Comparison of ENCODE assay signal across 8 mouse cellular contexts in genomic region chr1:171247916-171248315, GRCm38 (mm10). TPM values are rescaled to one million over a fixed set of nuclear protein-coding genes. Genes with fewer than 3 reads are reported as not detected.
DNase-seq lines count a peak whose midpoint lies in the region; ATAC-seq and TF ChIP-seq lines count a peak whose summit lies in the region.

No protein-coding gene starts in this region.

- no peak for TF ChIP-seq POLR2A in small intestine, adult 2 months (IDR thresholded peaks at IDR 0.05; ENCODE audit: low read depth, low read length)

- 28% methylated on average over 4 of the region's 4 CpGs for WGBS in lung, embryonic 16.5 days
- 29% methylated on average over 4 of the region's 4 CpGs for WGBS in forebrain, embryonic 16.5 days
- WGBS in limb, embryonic 11.5 days: 37% methylated on average over 4 of the region's 4 CpGs
- 13% methylated on average over 4 of the region's 4 CpGs for WGBS in small intestine, adult 2 months

- TF ChIP-seq CTCF in small intestine, adult 2 months (IDR thresholded peaks at IDR 0.05; ENCODE audit: extremely low read depth, insufficient read length, insufficient replicate concordance, low read depth, low read length): no peak

- no peaks in the 10 kb centered on the region for H3K27me3 ChIP-seq in lung, embryonic 16.5 days (ENCODE audit: control insufficient read depth, insufficient read depth, low read depth, low read length)
- H3K27me3 ChIP-seq in forebrain, embryonic 16.5 days (replicated peaks; ENCODE audit: control insufficient read depth, insufficient read depth, low read length): no peaks in the 10 kb centered on the region
- H3K27me3 ChIP-seq in limb, embryonic 11.5 days (ENCODE audit: control insufficient read depth, insufficient read depth, low read length): no peaks in the 10 kb centered on the region
- H3K27me3 ChIP-seq in small intestine, adult 2 months (ENCODE audit: control insufficient read depth, insufficient read depth, low read length): no peaks in the 10 kb centered on the region

- H3K4me1 ChIP-seq in lung, embryonic 16.5 days (replicated peaks; ENCODE audit: control insufficient read depth, insufficient read depth, low read length): peaks cover 48% of the 10 kb centered on the region
- peaks cover 51% of the 10 kb centered on the region for H3K4me1 ChIP-seq in forebrain, embryonic 16.5 days (replicated peaks; ENCODE audit: control insufficient read depth, insufficient read depth, low read length)
- peaks cover 35% of the 10 kb centered on the region for H3K4me1 ChIP-seq in limb, embryonic 11.5 days (ENCODE audit: control insufficient read depth, insufficient read depth, low read length)
- peaks cover 17% of the 10 kb centered on the region for H3K4me1 ChIP-seq in small intestine, adult 2 months (ENCODE audit: control insufficient read depth, insufficient read depth, insufficient read length, low read length)

- peaks cover 18% of the 10 kb centered on the region for H3K36me3 ChIP-seq in lung, embryonic 16.5 days (ENCODE audit: control insufficient read depth, insufficient read depth, low read length)
- no peaks in the 10 kb centered on the region for H3K36me3 ChIP-seq in forebrain, embryonic 16.5 days (ENCODE audit: control insufficient read depth, insufficient read depth)
- H3K36me3 ChIP-seq in limb, embryonic 11.5 days (ENCODE audit: control insufficient read depth, insufficient read depth, low read length): peaks cover 4% of the 10 kb centered on the region; the same call in 1 of the 2 replicates
- H3K36me3 ChIP-seq in small intestine, adult 2 months (ENCODE audit: control insufficient read depth, insufficient read depth, low read length): peaks cover 15% of the 10 kb centered on the region

- peak overlapping the region; percentile 96 for H3K27ac ChIP-seq in lung, embryonic 16.5 days (ENCODE audit: low read length)
- peak overlapping the region; percentile 72 for H3K27ac ChIP-seq in forebrain, embryonic 16.5 days (ENCODE audit: low read length)
- peak overlapping the region; percentile 74 for H3K27ac ChIP-seq in limb, embryonic 11.5 days (replicated peaks; ENCODE audit: low read depth, low read length)
- H3K27ac ChIP-seq in small intestine, adult 2 months (ENCODE audit: insufficient read depth, low read depth, low read length): peak overlapping the region; percentile 72; the same call in 1 of the 2 replicates

- peak overlapping the region; percentile 93 for H3K4me3 ChIP-seq in lung, embryonic 16.5 days (ENCODE audit: low read length)
- H3K4me3 ChIP-seq in forebrain, embryonic 16.5 days (replicated peaks; ENCODE audit: low read length): no peak overlapping the region
- H3K4me3 ChIP-seq in limb, embryonic 11.5 days (ENCODE audit: low read depth, low read length): peak overlapping the region; percentile 75; the same call in 1 of the 2 replicates
- no peak overlapping the region for H3K4me3 ChIP-seq in small intestine, adult 2 months (ENCODE audit: low read depth, low read length)

- no peaks in the 10 kb centered on the region for H3K9me3 ChIP-seq in lung, embryonic 16.5 days (ENCODE audit: control insufficient read depth, low read length)
- H3K9me3 ChIP-seq in forebrain, embryonic 16.5 days (ENCODE audit: control insufficient read depth, low read length): no peaks in the 10 kb centered on the region
- no peaks in the 10 kb centered on the region for H3K9me3 ChIP-seq in limb, embryonic 11.5 days (ENCODE audit: control insufficient read depth, low read length)

- no peak for ATAC-seq in lung, embryonic 16.5 days (ENCODE audit: low read depth)
- no peak for ATAC-seq in forebrain, embryonic 16.5 days
- ATAC-seq in limb, embryonic 11.5 days (ENCODE audit: insufficient number of reproducible peaks, low FRiP score, low TSS enrichment, low read depth): no peak
- no peak for ATAC-seq in megakaryocyte-erythroid progenitor cell, adult 5-6 weeks (replicated peaks; ENCODE audit: low FRiP score, low TSS enrichment, poor library complexity, severe bottlenecking)

- peak overlapping the region; percentile 64; the same call in 1 of the 2 replicates for H3K9ac ChIP-seq in lung, embryonic 16.5 days (ENCODE audit: low read length)
- 0 out of 2 replicates have a peak overlapping the region, but pooled peaks have one; percentile 1 for H3K9ac ChIP-seq in forebrain, embryonic 16.5 days (replicated peaks; ENCODE audit: low read depth, low read length)
- peak overlapping the region; percentile 30; the same call in 1 of the 2 replicates for H3K9ac ChIP-seq in limb, embryonic 11.5 days (ENCODE audit: low read length)

- no peak for DNase-seq in lung, postnatal 36 days
- DNase-seq in limb, embryonic 11.5 days (ENCODE audit: low spot score): no peak
- DNase-seq in adrenal gland, postnatal 10 days: no peak
- no peak for DNase-seq in spleen, adult 12 weeks (ENCODE audit: low spot score)

- peak overlapping the region; percentile 64 for H3K4me2 ChIP-seq in lung, embryonic 16.5 days (ENCODE audit: low read depth, low read length)
- H3K4me2 ChIP-seq in forebrain, embryonic 16.5 days (ENCODE audit: low read length): peak overlapping the region; percentile 56; the same call in 1 of the 2 replicates
- peak overlapping the region; percentile 56 for H3K4me2 ChIP-seq in limb, embryonic 11.5 days (ENCODE audit: low read depth, severe bottlenecking)

RNA-seq across cellular contexts. Expression of gene Adamts4, which starts 2.3 kb away (rescaled TPM):
- polyA plus RNA-seq in lung, embryonic 16.5 days (2015; fragmentation: Nextera tagmentation; extraction: Ambion mirVana): 8.4 and 9.2 TPM in 2 replicates
- 7.2 and 7.6 TPM in 2 replicates for polyA plus RNA-seq in forebrain, embryonic 16.5 days (2015; fragmentation: Nextera tagmentation; extraction: Ambion mirVana)
- 5.5 and 5.6 TPM in 2 replicates for polyA plus RNA-seq in limb, embryonic 11.5 days (2014; fragmentation: Nextera tagmentation; extraction: Ambion mirVana)
- polyA plus RNA-seq in small intestine, adult 2 months (2012; rRNA removed): 1.5 and 2.6 TPM in 2 replicates
- 1 to 10 TPM; 4.0 to 5.1 TPM for total RNA-seq in adrenal gland, postnatal 10 days (2021)
- total RNA-seq in megakaryocyte-erythroid progenitor cell, adult 5-6 weeks (2014; fragmentation: Nextera tagmentation): 0.11 TPM in 1 of 2 replicates, not detected in the other
- not detected in 2 replicates for total RNA-seq in megakaryocyte-erythroid progenitor cell, adult 5-6 weeks (2017)

RNA-seq across cellular contexts. Expression of gene Ndufs2, which starts 3.3 kb away (rescaled TPM):
- polyA plus RNA-seq in lung, embryonic 16.5 days (2015; fragmentation: Nextera tagmentation; extraction: Ambion mirVana): 227 and 230 TPM in 2 replicates
- 212 and 232 TPM in 2 replicates for polyA plus RNA-seq in forebrain, embryonic 16.5 days (2015; fragmentation: Nextera tagmentation; extraction: Ambion mirVana)
- 260 and 264 TPM in 2 replicates for polyA plus RNA-seq in limb, embryonic 11.5 days (2014; fragmentation: Nextera tagmentation; extraction: Ambion mirVana)
- 79.8 and 116 TPM in 2 replicates for polyA plus RNA-seq in small intestine, adult 2 months (2012; rRNA removed)
- 1,000 to 10,000 TPM in 1 of 2 experiments, 100 to 1,000 TPM in 1; 996 to 1,019 TPM for total RNA-seq in adrenal gland, postnatal 10 days (2021)
- 273 and 313 TPM in 2 replicates for total RNA-seq in megakaryocyte-erythroid progenitor cell, adult 5-6 weeks (2014; fragmentation: Nextera tagmentation)
- 280 and 331 TPM in 2 replicates for total RNA-seq in megakaryocyte-erythroid progenitor cell, adult 5-6 weeks (2017)

RNA-seq across cellular contexts. Expression of gene Fcer1g, which starts 13.8 kb away (rescaled TPM):
- 52.8 and 59.4 TPM in 2 replicates for polyA plus RNA-seq in lung, embryonic 16.5 days (2015; fragmentation: Nextera tagmentation; extraction: Ambion mirVana)
- polyA plus RNA-seq in forebrain, embryonic 16.5 days (2015; fragmentation: Nextera tagmentation; extraction: Ambion mirVana): 15.7 and 17.6 TPM in 2 replicates
- 13.2 and 13.6 TPM in 2 replicates for polyA plus RNA-seq in limb, embryonic 11.5 days (2014; fragmentation: Nextera tagmentation; extraction: Ambion mirVana)
- polyA plus RNA-seq in small intestine, adult 2 months (2012; rRNA removed): 36.9 and 46.7 TPM in 2 replicates
- total RNA-seq in adrenal gland, postnatal 10 days (2021): 10 to 100 TPM; 14.4 to 19.2 TPM
- total RNA-seq in megakaryocyte-erythroid progenitor cell, adult 5-6 weeks (2014; fragmentation: Nextera tagmentation): 3.7 and 9.1 TPM in 2 replicates
- 11.9 and 14.3 TPM in 2 replicates for total RNA-seq in megakaryocyte-erythroid progenitor cell, adult 5-6 weeks (2017)

RNA-seq across cellular contexts. Expression of gene B4galt3, which starts 22.2 kb away (rescaled TPM):
- polyA plus RNA-seq in lung, embryonic 16.5 days (2015; fragmentation: Nextera tagmentation; extraction: Ambion mirVana): 92.6 and 98.6 TPM in 2 replicates
- polyA plus RNA-seq in forebrain, embryonic 16.5 days (2015; fragmentation: Nextera tagmentation; extraction: Ambion mirVana): 111 and 114 TPM in 2 replicates
- polyA plus RNA-seq in limb, embryonic 11.5 days (2014; fragmentation: Nextera tagmentation; extraction: Ambion mirVana): 68.9 and 78.2 TPM in 2 replicates
- 38.5 and 78.5 TPM in 2 replicates for polyA plus RNA-seq in small intestine, adult 2 months (2012; rRNA removed)
- total RNA-seq in adrenal gland, postnatal 10 days (2021): 10 to 100 TPM; 28.9 to 34.7 TPM
- 34.5 and 55.7 TPM in 2 replicates for total RNA-seq in megakaryocyte-erythroid progenitor cell, adult 5-6 weeks (2014; fragmentation: Nextera tagmentation)
- total RNA-seq in megakaryocyte-erythroid progenitor cell, adult 5-6 weeks (2017): 15.2 and 24.0 TPM in 2 replicates

RNA-seq across cellular contexts. Expression of gene Apoa2, which starts 23.1 kb away (rescaled TPM):
- polyA plus RNA-seq in lung, embryonic 16.5 days (2015; fragmentation: Nextera tagmentation; extraction: Ambion mirVana): 13.3 and 111 TPM in 2 replicates
- polyA plus RNA-seq in forebrain, embryonic 16.5 days (2015; fragmentation: Nextera tagmentation; extraction: Ambion mirVana): 1.4 and 2.3 TPM in 2 replicates
- 2.8 and 4.6 TPM in 2 replicates for polyA plus RNA-seq in limb, embryonic 11.5 days (2014; fragmentation: Nextera tagmentation; extraction: Ambion mirVana)
- 0.94 TPM in 1 of 2 replicates, not detected in the other for polyA plus RNA-seq in small intestine, adult 2 months (2012; rRNA removed)
- 1,000 to 10,000 TPM; 1,052 to 2,650 TPM for total RNA-seq in adrenal gland, postnatal 10 days (2021)
- 3.8 TPM in 1 of 2 replicates, not detected in the other for total RNA-seq in megakaryocyte-erythroid progenitor cell, adult 5-6 weeks (2014; fragmentation: Nextera tagmentation)
- not detected in 2 replicates for total RNA-seq in megakaryocyte-erythroid progenitor cell, adult 5-6 weeks (2017)

Comparison
In these comparisons a context has a peak if more than half of its experiments do, and no peak if none do; other contexts are left out.
1. H3K4me3 ChIP-seq: peak in lung, embryonic 16.5 days (single experiment) and limb, embryonic 11.5 days (single experiment); none in forebrain, embryonic 16.5 days (single experiment) and small intestine, adult 2 months (single experiment).
2. H3K9ac ChIP-seq: peak in every context shown above with its lines; median percentile 64 in lung, embryonic 16.5 days; 30 in limb, embryonic 11.5 days; 1 in forebrain, embryonic 16.5 days.
3. Peak in every context shown above with its lines, with median percentiles within 50 percentile points of each other: H3K27ac ChIP-seq and H3K4me2 ChIP-seq.